Mouse (Mus musculus) gastrocnemius, adult 2 months (tissue): Measurements from ENCODE around the gene Gpr155. TPM values are rescaled to one million over a fixed set of nuclear protein-coding genes. Genes with fewer than 3 reads are reported as not detected.

Source experiments
- DNase-seq: peaks from one replicate; pipeline ENCODE4 v3.0.0; 2022
- H3K27ac ChIP-seq: fragments of 200-600 bp; 2 replicates; pipeline ENCODE4 v1.8.1; 2022; ENCODE audit warnings: mild to moderate bottlenecking
- H3K4me3 ChIP-seq: fragments of 200-600 bp; 2 replicates; pipeline ENCODE4 v1.8.1; 2022; ENCODE audit warnings: mild to moderate bottlenecking, moderate library complexity
- CTCF ChIP-seq: fragments of 200-600 bp; IDR thresholded peaks from 2 replicates; pipeline ENCODE4 v1.8.1; 2022; ENCODE audit warnings: antibody characterized with exemption, mild to moderate bottlenecking, moderate library complexity
- intact Hi-C: fragments of 180-260 bp; cut with DNase I; formaldehyde crosslinking; loops from one replicate; pipeline ENCODE4 v1.15.1; 2025
- total RNA-seq, 2 experiments: library from RNA; stranded (reverse); gene quantifications; 2 replicates each; pipeline ENCODE4 v1.2.3; 2021

Gene Gpr155
- total RNA-seq, 2 experiments from 2014 or later = 14.1 to 15.7 TPM

DNA sequence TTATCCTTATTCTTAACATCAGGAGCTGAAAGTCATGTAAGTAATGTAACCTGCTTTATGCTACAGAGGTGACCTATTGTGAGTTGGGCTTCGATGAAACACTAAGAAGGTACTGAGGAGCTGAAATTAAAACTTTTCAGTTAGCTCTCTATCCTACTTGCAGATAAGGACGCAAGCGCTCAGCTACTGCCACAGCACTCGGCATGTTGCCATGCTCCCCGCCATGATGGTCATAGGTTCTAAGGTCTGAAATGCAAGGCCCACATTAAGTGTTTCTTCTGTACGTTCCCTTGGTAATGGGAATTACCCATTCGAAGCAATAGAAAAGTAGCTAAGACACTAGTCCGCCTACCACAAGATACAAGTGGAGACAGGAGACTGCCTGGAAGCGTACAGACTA lies 83.7 kb downstream of the Gpr155 start:
- no peak for DNase-seq
- no peak for TF ChIP-seq CTCF
- intact Hi-C loops = no loop called here
- Histone ChIP-seq H3K4me3 (no peak overlapping the region), H3K27ac (no peak overlapping the region)

- TF ChIP-seq CTCF = no peak
- Histone ChIP-seq H3K4me3 (no peak overlapping the region), H3K27ac (no peak overlapping the region)
- intact Hi-C loops = no loop called here
- no peak for DNase-seq
These were observed 84.4 kb downstream of the Gpr155 start for GRCm38 (mm10) chr2:73301979-73302378.

DNA sequence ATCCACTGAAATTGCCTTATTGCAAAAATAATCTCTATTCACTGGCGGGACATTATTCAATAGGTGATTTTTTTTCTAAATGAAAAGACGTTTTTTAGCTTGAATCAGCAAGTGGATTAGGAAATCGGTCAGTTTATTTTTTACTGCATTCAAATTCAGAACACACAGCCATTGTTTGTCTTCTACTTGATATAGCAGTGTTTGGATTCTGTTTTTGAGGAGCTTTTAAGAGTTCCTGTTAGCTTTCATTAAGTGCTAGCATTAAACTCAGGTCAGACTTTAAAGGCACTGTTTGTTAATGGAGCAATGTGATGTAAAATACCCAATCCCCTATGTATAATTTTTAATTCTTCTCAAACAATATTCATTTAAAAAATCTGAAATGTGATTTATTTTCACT lies 87.5 kb downstream of the Gpr155 start:
- TF ChIP-seq CTCF = no peak
- no peak overlapping the region for H3K4me3 ChIP-seq
- no peak overlapping the region for H3K27ac ChIP-seq
- intact Hi-C loops = no loop called here
- no peak for DNase-seq

DNA sequence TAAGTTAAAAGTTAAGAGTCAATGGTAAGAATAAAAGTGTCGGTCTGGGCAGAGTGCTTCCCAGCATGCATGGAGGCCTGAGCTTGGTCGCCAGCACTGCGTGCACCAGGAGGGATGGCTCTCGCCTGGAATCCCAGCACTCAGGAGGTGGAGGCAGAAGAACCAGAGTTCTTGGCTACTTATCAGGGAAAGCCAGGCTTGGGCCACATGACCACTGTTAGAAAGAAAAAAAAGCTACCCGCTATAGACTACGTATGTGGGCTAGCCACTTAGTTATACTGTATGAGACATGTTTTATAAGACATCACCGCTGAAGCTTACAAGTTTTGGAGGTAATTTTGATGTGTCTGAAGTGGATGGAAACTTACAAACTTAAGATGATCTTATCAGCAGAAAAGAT lies 88.2 kb downstream of the Gpr155 start:
- no peak overlapping the region for H3K4me3 ChIP-seq
- TF ChIP-seq CTCF = no peak
- DNase-seq = no peak

GRCm38 (mm10) chr2:73295023-73295422 lies 91.3 kb downstream of the Gpr155 start:
- no peak overlapping the region for H3K4me3 ChIP-seq
- TF ChIP-seq CTCF = no peak
- no peak overlapping the region for H3K27ac ChIP-seq
- intact Hi-C loops = no loop called here
- DNase-seq = no peak

More for the DNA sequence above, 88.2 kb downstream of the Gpr155 start:
- intact Hi-C loops = no loop called here
- H3K27ac ChIP-seq = no peak overlapping the region

Other genes with a start within 250 kb of the Gpr155 start
- 10 to 100 TPM; 49.3 to 58.1 TPM for gene Ola1, start 167.6 kb downstream of the Gpr155 start, total RNA-seq
- gene Sp9, start 114.6 kb downstream of the Gpr155 start, total RNA-seq = not detected
- gene Scrn3, start 74.0 kb downstream of the Gpr155 start, total RNA-seq = 10 to 100 TPM; 50.4 to 51.0 TPM
- gene Cir1, start 73.9 kb downstream of the Gpr155 start, total RNA-seq = 10 to 100 TPM; 12.0 to 12.7 TPM
- 10 to 100 TPM in 1 of 2 experiments, 1 to 10 TPM in 1; 7.0 to 11.7 TPM for gene Wipf1, start 143.2 kb upstream of the Gpr155 start, total RNA-seq
- 1 to 10 TPM; 4.5 to 6.2 TPM for gene Chrna1, start 193.8 kb upstream of the Gpr155 start, total RNA-seq